Mouse (Mus musculus): ENCODE data around the gene Qsox2. TPM values are rescaled to one million over a fixed set of nuclear protein-coding genes. Genes with fewer than 3 reads are reported as not detected.

Qsox2 gene
- 10 to 100 TPM; 25.3 to 25.7 TPM for total RNA-seq (2021)
- long read RNA-seq, experiment 1, partial matches to known transcripts, result 16 of 22 reads
- long read RNA-seq, experiment 1, other reads (novel, unspliced or antisense), result 3 of 22 reads
- long read RNA-seq, experiment 2, partial matches to known transcripts, result 21 of 28 reads
- long read RNA-seq, experiment 2, other reads (novel, unspliced or antisense), result 5 of 28 reads

DNA sequence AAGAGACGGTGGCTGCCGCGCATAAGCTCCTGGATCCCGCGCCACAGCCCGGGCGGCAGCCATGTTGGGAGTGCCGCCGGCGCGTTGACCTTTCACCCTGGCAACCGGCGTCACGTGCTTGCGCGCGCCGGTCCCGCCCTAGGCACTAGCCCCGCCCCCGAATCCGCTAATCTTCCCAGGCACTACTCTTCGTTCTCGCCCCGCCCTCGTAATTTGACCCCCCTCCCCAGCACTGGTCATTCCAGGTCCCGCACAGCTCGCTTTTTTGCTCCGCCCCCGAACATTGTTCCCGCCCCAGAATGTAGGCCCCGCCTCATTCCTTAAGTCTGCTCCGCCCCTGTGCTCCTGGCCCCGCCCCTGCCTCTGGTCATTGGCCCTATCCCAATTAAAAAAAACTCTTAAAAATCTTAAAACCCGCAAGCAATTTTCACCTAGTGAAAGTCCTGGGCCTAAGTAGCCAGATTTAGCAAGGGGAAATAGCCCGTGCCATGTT lies at the start of gene Qsox2:
Gene Qsox2, minus strand, starts transcription at position 236 of the 493 bp plus-strand sequence.
- DNase-seq (ENCODE audit: low spot score in 2 of 2), result peak; percentile 84
- Histone ChIP-seq H3K27ac (peak within 1 kb of the TSS; percentile 92), H3K4me3 (peak within 1 kb of the TSS; percentile 96)
- TF ChIP-seq CTCF (conservative IDR thresholded peaks at IDR 0.05), result no peak

DNA sequence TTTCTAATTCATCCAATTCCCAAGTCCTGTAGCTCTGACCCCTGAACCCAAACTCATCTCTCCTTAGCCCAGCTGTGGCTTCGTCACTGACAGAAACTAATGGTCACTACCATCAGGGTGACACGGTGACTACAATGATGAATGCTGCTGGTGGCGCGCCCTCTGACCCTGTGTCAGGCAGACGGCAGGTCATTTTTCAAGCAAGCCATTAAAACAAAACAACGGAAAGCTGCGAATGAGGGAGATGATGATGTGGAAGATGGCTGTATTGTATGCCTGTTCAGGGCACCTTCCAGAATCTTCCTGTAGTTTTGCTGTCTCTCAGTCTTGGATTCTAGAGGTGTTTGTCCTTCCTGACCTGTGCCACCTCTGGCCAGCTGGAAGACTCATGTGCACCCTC lies 49.1 kb upstream of the Qsox2 start:
- DNase-seq (ENCODE audit: low spot score in 2 of 2), result no peak
- no peak overlapping the region for H3K4me3 ChIP-seq
- no peak for TF ChIP-seq CTCF (conservative IDR thresholded peaks at IDR 0.05)
- H3K27ac ChIP-seq, result no peak overlapping the region

DNA sequence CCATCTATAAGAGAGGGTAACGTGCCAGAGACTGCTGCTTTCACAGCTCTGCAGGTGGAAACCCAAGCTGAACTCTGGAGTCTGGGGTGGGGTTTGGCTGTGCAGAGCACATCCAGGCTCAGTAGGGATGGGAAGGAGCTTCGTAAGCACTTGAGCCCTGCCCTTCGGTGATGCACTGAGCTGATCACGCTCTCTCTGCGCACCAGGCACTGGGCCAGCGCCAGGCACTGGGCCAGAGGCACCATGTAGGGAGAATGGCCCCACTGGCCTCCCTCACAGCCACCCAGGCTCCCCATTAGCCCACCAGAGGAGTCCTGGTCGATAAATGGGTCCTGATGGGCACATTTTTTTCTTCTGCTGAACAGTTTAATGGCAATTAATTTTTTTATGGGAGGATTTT lies 48.5 kb upstream of the Qsox2 start:
- no peak overlapping the region for H3K4me3 ChIP-seq
- no peak for DNase-seq (ENCODE audit: low spot score in 2 of 2)
- no peak for TF ChIP-seq CTCF (conservative IDR thresholded peaks at IDR 0.05)
- no peak overlapping the region for H3K27ac ChIP-seq

DNA sequence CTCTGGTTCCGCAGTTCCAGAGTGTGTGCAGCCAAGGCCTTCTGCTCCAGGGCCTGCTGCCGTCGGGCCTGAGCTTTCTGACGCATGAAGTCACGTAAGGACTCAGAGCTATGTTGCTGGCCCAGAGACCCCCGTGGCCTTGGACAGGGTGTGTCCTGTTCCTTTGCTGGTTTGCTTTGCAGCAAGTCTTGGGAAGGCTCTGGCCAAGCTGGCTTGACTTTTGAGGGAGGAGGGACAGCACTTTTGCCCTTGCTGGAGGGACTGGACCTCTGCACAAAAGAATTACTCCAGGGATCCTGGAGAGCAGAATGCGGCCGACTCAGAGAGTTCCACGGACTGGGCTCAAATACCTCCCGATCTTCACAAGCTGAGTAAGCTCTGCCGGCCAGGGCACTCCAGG lies 43.3 kb upstream of the Qsox2 start:
- no peak for TF ChIP-seq CTCF (conservative IDR thresholded peaks at IDR 0.05)
- Histone ChIP-seq H3K4me3 (no peak overlapping the region), H3K27ac (no peak overlapping the region)
- DNase-seq (ENCODE audit: low spot score in 2 of 2), result no peak

DNA sequence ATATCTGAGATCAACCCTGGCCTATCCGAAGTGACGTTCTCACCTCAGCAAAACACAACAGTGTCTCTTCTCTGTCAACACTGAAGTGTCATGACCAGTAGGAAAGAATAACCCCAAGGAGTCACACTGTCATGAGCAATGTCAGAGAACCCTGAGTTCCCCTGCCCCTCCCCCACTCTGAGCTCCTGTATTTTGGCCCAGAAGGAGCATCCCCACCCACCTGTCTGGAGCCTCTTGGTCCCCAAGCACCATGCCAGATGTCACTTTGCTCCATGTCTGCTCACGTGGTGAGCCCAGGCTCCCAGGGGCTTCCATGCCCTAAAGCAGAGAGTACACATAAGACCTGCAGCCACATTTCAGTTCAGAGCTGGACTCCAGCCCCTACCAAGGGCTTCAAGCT lies 42.4 kb upstream of the Qsox2 start:
- Histone ChIP-seq H3K27ac (no peak overlapping the region), H3K4me3 (no peak overlapping the region)
- DNase-seq (ENCODE audit: low spot score in 2 of 2), result no peak
- no peak for TF ChIP-seq CTCF (conservative IDR thresholded peaks at IDR 0.05)

DNA sequence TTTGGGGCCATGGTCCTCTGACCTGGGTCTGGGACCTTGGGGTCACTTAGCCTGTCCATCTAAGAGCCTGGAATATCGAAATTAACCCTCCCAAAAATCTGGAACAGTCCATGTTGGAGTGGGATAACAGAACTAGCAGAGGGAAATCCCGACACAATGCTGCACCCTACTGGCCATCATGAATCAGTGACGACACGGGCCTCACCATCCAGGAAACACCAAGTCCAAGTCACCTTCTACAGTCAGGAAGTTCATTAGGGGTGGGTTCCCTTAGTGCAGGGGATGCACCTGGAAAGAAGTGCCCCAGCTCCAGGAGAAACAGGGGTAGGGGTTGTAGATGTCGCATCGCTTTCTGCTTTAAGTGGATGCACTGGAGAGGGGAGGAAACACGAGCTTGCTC lies 36.3 kb upstream of the Qsox2 start:
- DNase-seq (ENCODE audit: low spot score in 2 of 2), result peak; percentile 39 to 65
- peak; percentile 88 for TF ChIP-seq CTCF (conservative IDR thresholded peaks at IDR 0.05)
- Histone ChIP-seq H3K27ac (no peak overlapping the region), H3K4me3 (no peak overlapping the region)

DNA sequence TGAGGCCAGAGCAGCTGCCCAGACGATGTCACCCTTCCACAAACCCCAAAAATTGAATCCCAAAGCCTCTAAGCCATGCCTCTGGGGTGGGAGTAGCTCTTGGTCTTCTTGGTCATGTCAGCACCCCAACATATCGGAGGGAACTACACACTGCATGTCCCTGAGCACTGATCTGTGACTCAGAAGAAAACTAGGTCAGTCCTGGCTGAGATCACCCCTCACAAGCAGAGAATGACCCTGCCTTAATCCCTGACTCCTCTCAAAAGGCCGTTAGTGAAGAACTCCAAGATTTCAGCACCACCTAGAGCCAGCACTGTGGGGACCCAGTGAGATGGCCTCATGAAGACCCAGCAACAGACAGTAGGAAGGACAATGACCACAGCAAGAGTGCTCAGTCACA lies 30.9 kb upstream of the Qsox2 start:
- no peak for TF ChIP-seq CTCF (conservative IDR thresholded peaks at IDR 0.05)
- Histone ChIP-seq H3K27ac (no peak overlapping the region), H3K4me3 (no peak overlapping the region)
- DNase-seq (ENCODE audit: low spot score in 2 of 2), result no peak

DNA sequence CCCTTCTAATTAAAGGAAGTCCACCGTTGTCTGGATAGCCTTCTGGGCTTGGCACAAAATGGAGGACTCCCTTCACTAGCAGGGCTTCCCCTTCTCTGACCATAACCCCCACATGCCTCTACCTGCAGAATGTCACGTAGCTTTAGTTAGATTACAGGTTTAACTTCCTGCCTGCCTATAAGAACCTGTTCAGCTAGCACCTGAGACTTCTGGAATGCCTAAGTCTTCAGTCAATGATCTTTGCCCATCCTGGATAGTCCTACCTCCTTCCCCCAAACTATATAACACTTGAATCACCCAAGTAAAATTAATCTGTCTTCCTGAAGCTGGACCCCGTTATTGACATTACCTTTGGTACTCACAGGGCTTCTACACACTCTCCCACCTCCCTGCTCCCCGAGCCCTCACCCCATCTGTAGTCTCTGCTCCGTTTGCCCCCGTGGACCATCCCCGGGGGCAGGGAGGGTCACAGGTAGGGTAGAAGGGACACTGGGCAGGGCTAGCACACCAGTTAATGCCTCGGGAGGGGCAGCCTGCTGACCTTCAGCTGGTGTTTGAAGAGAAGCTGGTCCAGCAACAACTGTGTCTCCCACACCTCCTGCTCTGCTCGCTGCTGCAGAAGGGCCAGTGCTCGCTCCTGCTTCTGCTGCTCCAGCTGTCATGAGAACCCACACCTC lies 28.9 kb upstream of the Qsox2 start:
- Histone ChIP-seq H3K27ac (no peak overlapping the region), H3K4me3 (no peak overlapping the region)
- TF ChIP-seq CTCF (conservative IDR thresholded peaks at IDR 0.05), result no peak
- no peak for DNase-seq (ENCODE audit: low spot score in 2 of 2)

DNA sequence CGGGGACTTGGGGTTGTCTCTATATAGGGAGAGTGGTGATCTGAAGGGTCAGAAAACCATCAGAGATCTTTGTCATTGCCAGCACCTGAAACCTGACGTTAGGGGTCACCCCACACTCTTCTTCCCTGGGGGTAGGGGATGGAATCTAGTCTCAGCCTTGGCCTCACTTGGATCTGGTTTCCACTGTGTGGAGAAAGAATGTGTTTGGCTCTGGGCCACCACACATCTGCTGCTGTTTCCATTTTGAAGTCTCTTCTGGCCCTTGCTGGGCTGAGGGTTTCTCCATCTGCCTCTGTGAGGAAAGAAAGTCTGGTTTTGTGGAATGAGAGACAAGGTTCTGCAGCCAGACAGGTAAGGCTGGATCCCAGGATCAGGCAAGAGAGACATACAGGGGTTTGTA lies 27.8 kb upstream of the Qsox2 start:
- no peak for DNase-seq (ENCODE audit: low spot score in 2 of 2)
- Histone ChIP-seq H3K4me3 (no peak overlapping the region), H3K27ac (no peak overlapping the region)
- no peak for TF ChIP-seq CTCF (conservative IDR thresholded peaks at IDR 0.05)

DNA sequence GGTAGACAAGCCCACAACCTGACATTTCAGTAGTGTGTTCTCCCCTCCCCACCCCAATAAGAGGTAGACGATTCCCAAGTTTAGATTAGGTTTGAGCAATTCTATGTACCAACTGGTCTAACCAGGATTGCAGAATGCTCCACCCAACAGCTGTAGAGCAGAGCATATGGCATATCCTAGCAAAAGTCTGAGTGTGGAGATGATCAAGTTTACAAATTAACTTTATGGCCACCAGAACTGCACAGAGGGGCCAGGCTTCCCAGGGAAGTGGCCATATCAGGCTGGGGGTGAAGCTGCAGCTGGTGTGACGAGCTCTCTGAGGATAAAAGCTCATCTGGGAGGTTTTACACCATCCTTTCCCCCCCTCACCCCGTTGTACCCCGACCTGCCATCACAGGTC lies 27.3 kb upstream of the Qsox2 start:
- Histone ChIP-seq H3K4me3 (no peak overlapping the region), H3K27ac (no peak overlapping the region)
- TF ChIP-seq CTCF (conservative IDR thresholded peaks at IDR 0.05), result no peak
- DNase-seq (ENCODE audit: low spot score in 2 of 2), result no peak

DNA sequence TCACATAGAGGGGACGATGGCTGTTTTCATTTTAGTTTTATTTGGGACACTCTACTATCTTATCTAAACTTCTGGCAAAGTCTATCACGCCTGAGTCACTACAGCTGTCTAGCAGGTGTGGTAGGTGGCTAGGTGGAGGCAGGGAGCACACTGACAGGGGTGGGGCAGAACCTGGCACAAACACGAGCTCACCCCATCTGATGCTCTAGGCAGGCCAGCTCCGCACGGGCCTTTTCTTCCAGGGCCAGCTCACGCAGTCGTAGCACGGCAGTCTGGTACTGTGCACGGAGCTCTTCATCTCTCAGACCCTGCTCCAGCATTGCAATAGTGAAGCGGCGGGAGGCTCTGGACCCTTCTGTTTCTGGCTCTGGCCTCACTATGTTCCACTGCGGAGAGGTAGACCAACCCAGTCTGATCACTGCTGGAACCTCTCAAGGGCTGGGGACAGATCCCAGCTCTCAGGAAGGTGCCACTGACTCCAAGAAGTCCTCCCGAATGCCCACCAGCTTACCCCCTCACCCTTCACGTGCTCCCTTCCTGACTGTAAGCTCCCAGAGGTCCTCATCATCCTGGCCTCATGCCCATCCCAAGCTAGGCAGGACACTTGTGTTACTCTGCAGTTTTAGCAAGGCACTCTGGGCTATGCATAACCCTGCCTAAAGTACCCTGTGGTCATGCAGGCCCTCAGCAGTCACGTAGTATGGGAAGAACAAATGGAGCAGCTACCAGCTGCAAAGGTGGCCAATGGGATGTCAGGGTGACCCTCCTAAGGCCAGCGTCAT lies 20.2 kb upstream of the Qsox2 start:
- Histone ChIP-seq H3K4me3 (no peak overlapping the region), H3K27ac (no peak overlapping the region)
- no peak for DNase-seq (ENCODE audit: low spot score in 2 of 2)
- TF ChIP-seq CTCF (conservative IDR thresholded peaks at IDR 0.05), result no peak

DNA sequence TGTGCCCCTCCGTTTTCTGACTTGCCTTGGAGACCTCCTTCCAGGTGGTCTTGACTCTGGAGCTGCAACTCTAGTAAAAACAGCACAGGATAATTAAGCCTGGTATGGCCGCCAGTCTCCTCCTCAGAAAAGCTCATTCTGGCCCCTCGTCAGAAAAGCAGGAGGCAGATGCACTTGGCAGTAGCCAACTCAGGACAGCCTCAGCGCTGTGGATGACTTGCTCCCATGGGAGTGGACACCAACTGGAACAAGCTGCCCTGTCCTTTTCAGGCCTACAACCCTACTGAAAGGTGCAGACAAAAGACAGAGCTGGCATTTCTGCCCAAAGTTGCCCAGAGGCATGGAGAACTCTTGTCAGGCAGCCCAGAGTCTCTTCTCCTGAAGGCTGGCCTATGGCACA lies 17.5 kb upstream of the Qsox2 start:
- H3K4me3 ChIP-seq, result no peak overlapping the region
- no peak for DNase-seq (ENCODE audit: low spot score in 2 of 2)
- no peak overlapping the region for H3K27ac ChIP-seq
- no peak for TF ChIP-seq CTCF (conservative IDR thresholded peaks at IDR 0.05)

DNA sequence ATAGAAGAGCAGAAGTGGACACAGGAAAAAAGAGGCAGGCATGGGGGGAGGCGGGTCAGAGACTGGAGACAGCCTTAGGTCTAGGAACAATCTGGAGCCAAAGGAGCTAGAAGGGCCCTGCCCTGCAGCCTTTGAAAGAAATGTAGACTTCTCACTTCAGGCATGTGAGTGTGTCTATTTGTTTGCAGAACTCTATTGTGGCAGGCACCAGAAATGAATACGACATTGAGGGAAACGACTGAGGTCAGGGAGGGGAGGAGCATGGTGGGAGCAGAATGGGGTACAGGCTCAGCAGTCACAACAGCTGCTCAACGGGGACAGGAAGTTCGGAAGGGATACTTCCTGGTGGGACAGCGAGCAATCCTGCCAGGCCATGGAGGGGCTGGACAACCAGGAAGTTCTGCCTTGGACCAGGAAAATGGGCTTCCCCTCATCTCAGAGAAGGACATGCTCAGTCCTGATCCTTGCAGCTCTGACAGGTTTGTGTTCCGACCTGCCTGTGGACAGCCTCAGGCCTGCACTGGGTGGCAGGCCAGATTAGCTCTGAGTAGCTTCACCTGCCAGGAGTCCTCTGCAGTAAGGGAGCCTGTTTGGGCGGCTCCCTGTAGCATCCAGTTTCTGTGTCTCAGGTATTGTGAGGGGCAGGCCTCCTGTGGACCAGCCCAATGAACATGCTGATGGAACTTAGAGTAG lies 15.3 kb upstream of the Qsox2 start:
- Histone ChIP-seq H3K4me3 (no peak overlapping the region), H3K27ac (no peak overlapping the region)
- TF ChIP-seq CTCF (conservative IDR thresholded peaks at IDR 0.05), result no peak
- no peak for DNase-seq (ENCODE audit: low spot score in 2 of 2)

Measured in layer of hippocampus, adult 2 months (tissue).